Mouse (Mus musculus): ENCODE results near the gene Klhl10. TPM values are rescaled to one million over a fixed set of nuclear protein-coding genes. Genes with fewer than 3 reads are reported as not detected.

The Klhl10 gene
- polyA plus RNA-seq, 1 experiment = 1.4 TPM

GRCm38 (mm10) chr11:100504990-100505660, 63.4 kb downstream of the Klhl10 start:
- TF ChIP-seq CTCF (IDR thresholded peaks at IDR 0.05; ENCODE audit: borderline replicate concordance, extremely low read depth, insufficient read depth, insufficient read length) (no peak), POLR2A (IDR thresholded peaks at IDR 0.05; ENCODE audit: borderline replicate concordance, extremely low read depth, insufficient read depth, insufficient read length, poor library complexity, severe bottlenecking) (no peak)

GRCm38 (mm10) chr11:100505997-100506396, 64.3 kb downstream of the Klhl10 start:
- TF ChIP-seq POLR2A (IDR thresholded peaks at IDR 0.05; ENCODE audit: borderline replicate concordance, extremely low read depth, insufficient read depth, insufficient read length, poor library complexity, severe bottlenecking) (no peak), CTCF (IDR thresholded peaks at IDR 0.05; ENCODE audit: borderline replicate concordance, extremely low read depth, insufficient read depth, insufficient read length) (no peak)
- DNase-seq (ENCODE audit: low read depth) = no peak

More at GRCm38 (mm10) chr11:100504990-100505660, 63.4 kb downstream of the Klhl10 start:
- no peak for DNase-seq (ENCODE audit: low read depth)

Other genes starting within 250 kb of the Klhl10 start
- 0.05 and 0.10 TPM in 2 replicates for gene Krt9, start 248.7 kb upstream of the Klhl10 start, polyA plus RNA-seq (2012; rRNA removed)
- 22.8 and 36.6 TPM in 2 replicates for gene Krt14, start 234.4 kb upstream of the Klhl10 start, polyA plus RNA-seq (2012; rRNA removed)
- 0.06 and 0.12 TPM in 2 replicates for gene Krt16, start 193.0 kb upstream of the Klhl10 start, polyA plus RNA-seq (2012; rRNA removed)
- gene Krt17, start 180.9 kb upstream of the Klhl10 start, polyA plus RNA-seq (2012; rRNA removed) = 2.1 and 6.1 TPM in 2 replicates
- 0.08 TPM in 1 of 2 replicates, not detected in the other for gene Krt42, start 172.0 kb upstream of the Klhl10 start, polyA plus RNA-seq (2012; rRNA removed)
- gene Eif1, start 122.0 kb upstream of the Klhl10 start, polyA plus RNA-seq (2012; rRNA removed) = 291 and 330 TPM in 2 replicates
- gene Gast, start 107.5 kb upstream of the Klhl10 start, polyA plus RNA-seq (2012; rRNA removed) = 0.60 and 0.66 TPM in 2 replicates
- gene Hap1, start 85.8 kb upstream of the Klhl10 start, polyA plus RNA-seq (2012; rRNA removed) = 188 and 226 TPM in 2 replicates
- 69.6 and 94.2 TPM in 2 replicates for gene Jup, start 44.2 kb upstream of the Klhl10 start, polyA plus RNA-seq (2012; rRNA removed)
- 20.2 and 21.1 TPM in 2 replicates for gene P3h4, start 27.1 kb upstream of the Klhl10 start, polyA plus RNA-seq (2012; rRNA removed)
- gene Fkbp10, start 26.2 kb upstream of the Klhl10 start, polyA plus RNA-seq (2012; rRNA removed) = 25.0 and 32.8 TPM in 2 replicates
- gene Nt5c3b, start 109 bp upstream of the Klhl10 start, polyA plus RNA-seq (2012; rRNA removed) = 99.3 and 111 TPM in 2 replicates
- 5.4 and 10.7 TPM in 2 replicates for gene Klhl11, start 30.8 kb downstream of the Klhl10 start, polyA plus RNA-seq (2012; rRNA removed)
- 189 and 209 TPM in 2 replicates for gene Acly, start 86.1 kb downstream of the Klhl10 start, polyA plus RNA-seq (2012; rRNA removed)
- 0.90 and 2.8 TPM in 2 replicates for gene Ttc25, start 103.7 kb downstream of the Klhl10 start, polyA plus RNA-seq (2012; rRNA removed)
- 18.1 and 22.4 TPM in 2 replicates for gene Cnp, start 133.0 kb downstream of the Klhl10 start, polyA plus RNA-seq (2012; rRNA removed)
- gene Nkiras2, start 177.3 kb downstream of the Klhl10 start, polyA plus RNA-seq (2012; rRNA removed) = 111 and 119 TPM in 2 replicates
- 139 and 201 TPM in 2 replicates for gene Dnajc7, start 178.3 kb downstream of the Klhl10 start, polyA plus RNA-seq (2012; rRNA removed)